9 mouse cellular contexts compared by ENCODE assay signal in genomic region chr7:89773926-89774325, GRCm38 (mm10).
DNase-seq lines count a peak whose midpoint lies in the region; ATAC-seq and TF ChIP-seq lines count a peak whose summit lies in the region.
"Had no signal": no experiment of that assay in that cellular context is flagged by ENCODE, and none has a peak within 500 bp of the region (broad histone marks: within the 10 kb centered on the region; RNA-seq: fewer than 3 reads in every experiment).

No protein-coding gene starts in this region.

- H3K9me3 ChIP-seq in heart, embryonic 15.5 days (replicated peaks): no peaks in the 10 kb centered on the region
- no peaks in the 10 kb centered on the region for H3K9me3 ChIP-seq in midbrain, embryonic 10.5 days (replicated peaks)
- H3K9me3 ChIP-seq in midbrain, postnatal 0 days (ENCODE audit: low read length): no peaks in the 10 kb centered on the region
- H3K9me3 ChIP-seq in embryonic facial prominence, embryonic 15.5 days (replicated peaks): no peaks in the 10 kb centered on the region
- no peaks in the 10 kb centered on the region for H3K9me3 ChIP-seq in stomach, embryonic 14.5 days (ENCODE audit: control insufficient read depth, low read depth, low read length)
- H3K9me3 ChIP-seq: neural tube, embryonic 15.5 days had no signal

- H3K27ac ChIP-seq in heart, embryonic 15.5 days: peak overlapping the region; percentile 63
- peak overlapping the region; percentile 46 for H3K27ac ChIP-seq in midbrain, embryonic 10.5 days (replicated peaks)
- H3K27ac ChIP-seq in midbrain, postnatal 0 days (ENCODE audit: low read depth, low read length): no peak overlapping the region
- peak overlapping the region; percentile 58 for H3K27ac ChIP-seq in embryonic facial prominence, embryonic 15.5 days (replicated peaks)
- peak overlapping the region; percentile 23; the same call in 1 of the 2 replicates for H3K27ac ChIP-seq in stomach, embryonic 14.5 days (ENCODE audit: low read length)
- H3K27ac ChIP-seq: neural tube, embryonic 15.5 days had no signal

- H3K27me3 ChIP-seq in heart, embryonic 15.5 days: no peaks in the 10 kb centered on the region
- H3K27me3 ChIP-seq in midbrain, embryonic 10.5 days (ENCODE audit: low read depth, poor library complexity, severe bottlenecking): peaks cover 1% of the 10 kb centered on the region
- H3K27me3 ChIP-seq in midbrain, postnatal 0 days (ENCODE audit: insufficient read depth, low read length): no peaks in the 10 kb centered on the region
- no peaks in the 10 kb centered on the region for H3K27me3 ChIP-seq in embryonic facial prominence, embryonic 15.5 days
- H3K27me3 ChIP-seq in stomach, embryonic 14.5 days (ENCODE audit: control insufficient read depth, insufficient read depth, low read length): no peaks in the 10 kb centered on the region
- H3K27me3 ChIP-seq: neural tube, embryonic 15.5 days had no signal

- no peak overlapping the region for H3K9ac ChIP-seq in heart, embryonic 15.5 days
- H3K9ac ChIP-seq in midbrain, postnatal 0 days (replicated peaks; ENCODE audit: low read length, poor library complexity, severe bottlenecking): no peak overlapping the region
- no peak overlapping the region for H3K9ac ChIP-seq in embryonic facial prominence, embryonic 15.5 days
- H3K9ac ChIP-seq in stomach, embryonic 14.5 days (replicated peaks; ENCODE audit: low read depth, low read length): no peak overlapping the region
- H3K9ac ChIP-seq: neural tube, embryonic 15.5 days had no signal

- H3K4me3 ChIP-seq in heart, embryonic 15.5 days: no peak overlapping the region
- no peak overlapping the region for H3K4me3 ChIP-seq in midbrain, embryonic 10.5 days
- H3K4me3 ChIP-seq in midbrain, postnatal 0 days (ENCODE audit: low read depth, low read length): no peak overlapping the region
- H3K4me3 ChIP-seq in embryonic facial prominence, embryonic 15.5 days (replicated peaks): no peak overlapping the region
- no peak overlapping the region for H3K4me3 ChIP-seq in stomach, embryonic 14.5 days (ENCODE audit: low read depth, low read length)
- H3K4me3 ChIP-seq: neural tube, embryonic 15.5 days had no signal

- no peak for DNase-seq in heart, adult 18-20 months
- no peak for DNase-seq in midbrain, embryonic 10.5 days (ENCODE audit: low spot score)
- no peak for DNase-seq in midbrain, postnatal 0 days (ENCODE audit: low spot score)
- no peak for DNase-seq in adrenal gland, postnatal 36 days
- DNase-seq in right cerebral cortex, postnatal 10 days (ENCODE audit: low spot score in 2 of 2): no peak

- peaks cover 4% of the 10 kb centered on the region for H3K4me1 ChIP-seq in heart, embryonic 15.5 days (replicated peaks)
- peaks cover 29% of the 10 kb centered on the region for H3K4me1 ChIP-seq in midbrain, embryonic 10.5 days
- no peaks in the 10 kb centered on the region; the same call in 1 of the 2 replicates for H3K4me1 ChIP-seq in midbrain, postnatal 0 days (ENCODE audit: insufficient read depth, low read length)
- H3K4me1 ChIP-seq in embryonic facial prominence, embryonic 15.5 days: peaks cover 29% of the 10 kb centered on the region
- H3K4me1 ChIP-seq in stomach, embryonic 14.5 days (ENCODE audit: control insufficient read depth, insufficient read depth, low read length): peaks cover 13% of the 10 kb centered on the region; the same call in 1 of the 2 replicates
- H3K4me1 ChIP-seq: neural tube, embryonic 15.5 days had no signal

- H3K36me3 ChIP-seq in heart, embryonic 15.5 days: no peaks in the 10 kb centered on the region
- H3K36me3 ChIP-seq in midbrain, embryonic 10.5 days: no peaks in the 10 kb centered on the region
- no peaks in the 10 kb centered on the region for H3K36me3 ChIP-seq in midbrain, postnatal 0 days (ENCODE audit: insufficient read depth, low read length)
- H3K36me3 ChIP-seq in embryonic facial prominence, embryonic 15.5 days: no peaks in the 10 kb centered on the region
- no peaks in the 10 kb centered on the region for H3K36me3 ChIP-seq in stomach, embryonic 14.5 days (ENCODE audit: control insufficient read depth, insufficient read depth, low read length)
- H3K36me3 ChIP-seq: neural tube, embryonic 15.5 days had no signal

- WGBS in heart, embryonic 15.5 days: 28% methylated on average over 2 of the region's 2 CpGs
- 11% methylated on average over 2 of the region's 2 CpGs for WGBS in midbrain, embryonic 10.5 days
- WGBS in midbrain, postnatal 0 days: 23% methylated on average over 2 of the region's 2 CpGs
- WGBS in embryonic facial prominence, embryonic 15.5 days: 12% methylated on average over 2 of the region's 2 CpGs
- 20% methylated on average over 2 of the region's 2 CpGs for WGBS in stomach, embryonic 14.5 days

- no peak for TF ChIP-seq CTCF in midbrain, postnatal 0 days (IDR thresholded peaks at IDR 0.05)

- ATAC-seq in heart, embryonic 15.5 days (replicated peaks; ENCODE audit: insufficient number of reproducible peaks, insufficient read depth, low FRiP score, low read depth): no peak
- no peak for ATAC-seq in midbrain, postnatal 0 days (ENCODE audit: low FRiP score)
- ATAC-seq in embryonic facial prominence, embryonic 15.5 days (ENCODE audit: insufficient number of reproducible peaks, low FRiP score, low TSS enrichment, low read depth): no peak
- no peak for ATAC-seq in stomach, embryonic 14.5 days (ENCODE audit: insufficient number of reproducible peaks, insufficient read depth, low FRiP score, low read depth)

- H3K4me2 ChIP-seq in heart, embryonic 15.5 days: no peak overlapping the region
- H3K4me2 ChIP-seq in midbrain, postnatal 0 days (ENCODE audit: low read depth, low read length, poor library complexity, severe bottlenecking): no peak overlapping the region
- no peak overlapping the region for H3K4me2 ChIP-seq in embryonic facial prominence, embryonic 15.5 days (replicated peaks)
- H3K4me2 ChIP-seq in stomach, embryonic 14.5 days (replicated peaks; ENCODE audit: low read depth, low read length): no peak overlapping the region
- H3K4me2 ChIP-seq: neural tube, embryonic 15.5 days had no signal
